Mouse (Mus musculus) heart, embryonic 10.5 days (tissue): ENCODE data around the gene Grwd1. TPM values are rescaled to one million over a fixed set of nuclear protein-coding genes. Genes with fewer than 3 reads are reported as not detected.

Experiments used
- polyA plus RNA-seq: library from polyadenylated mRNA; unstranded; fragments of >200 nt; fragmentation: Nextera tagmentation; extraction: Ambion mirVana; gene quantifications from 2 replicates; pipeline ENCODE4 v1.2.1, GENCODE M21; 2016

The Grwd1 gene
- polyA plus RNA-seq, 1 experiment from 2014 or later: 97.9 TPM

Other genes with a start within 250 kb of the Grwd1 start
- not detected in 2 replicates for gene Fgf21, start 215.5 kb downstream of the Grwd1 start, polyA plus RNA-seq
- gene Fut1, start 213.7 kb downstream of the Grwd1 start, polyA plus RNA-seq: not detected in 2 replicates
- gene Izumo1, start 209.1 kb downstream of the Grwd1 start, polyA plus RNA-seq: 0.25 and 0.49 TPM in 2 replicates
- gene Rasip1, start 203.5 kb downstream of the Grwd1 start, polyA plus RNA-seq: 17.6 and 20.5 TPM in 2 replicates
- 1.9 and 2.3 TPM in 2 replicates for gene Mamstr, start 191.0 kb downstream of the Grwd1 start, polyA plus RNA-seq
- gene Fut2, start 164.6 kb downstream of the Grwd1 start, polyA plus RNA-seq: 1.1 and 1.3 TPM in 2 replicates
- 0.13 and 0.14 TPM in 2 replicates for gene Ntn5, start 146.9 kb downstream of the Grwd1 start, polyA plus RNA-seq
- 0.51 and 0.75 TPM in 2 replicates for gene Sec1, start 136.5 kb downstream of the Grwd1 start, polyA plus RNA-seq
- gene Car11, start 131.1 kb downstream of the Grwd1 start, polyA plus RNA-seq: 3.1 and 5.1 TPM in 2 replicates
- gene Dbp, start 125.9 kb downstream of the Grwd1 start, polyA plus RNA-seq: 2.7 and 3.2 TPM in 2 replicates
- 860 and 1,046 TPM in 2 replicates for gene Rpl18, start 115.5 kb downstream of the Grwd1 start, polyA plus RNA-seq
- 24.7 and 29.3 TPM in 2 replicates for gene Sphk2, start 112.9 kb downstream of the Grwd1 start, polyA plus RNA-seq
- 0.76 and 1.2 TPM in 2 replicates for gene Fam83e, start 109.7 kb downstream of the Grwd1 start, polyA plus RNA-seq
- not detected in 2 replicates for gene Spaca4, start 105.1 kb downstream of the Grwd1 start, polyA plus RNA-seq
- gene Lmtk3, start 47.2 kb downstream of the Grwd1 start, polyA plus RNA-seq: 0.57 and 1.8 TPM in 2 replicates
- 0.46 and 0.79 TPM in 2 replicates for gene Sult2b1, start 46.3 kb downstream of the Grwd1 start, polyA plus RNA-seq
- gene Cyth2, start 16.4 kb downstream of the Grwd1 start, polyA plus RNA-seq: 99.1 and 124 TPM in 2 replicates
- gene Kcnj14, start 6.2 kb downstream of the Grwd1 start, polyA plus RNA-seq: 0.90 and 1.4 TPM in 2 replicates
- gene Kdelr1, start 41.8 kb upstream of the Grwd1 start, polyA plus RNA-seq: 44.1 and 57.5 TPM in 2 replicates
- 0.10 and 0.18 TPM in 2 replicates for gene Grin2d, start 47.4 kb upstream of the Grwd1 start, polyA plus RNA-seq
- 0.99 and 1.5 TPM in 2 replicates for gene Syngr4, start 65.8 kb upstream of the Grwd1 start, polyA plus RNA-seq
- gene Tmem143, start 66.0 kb upstream of the Grwd1 start, polyA plus RNA-seq: 5.8 and 6.5 TPM in 2 replicates
- 45.0 and 46.1 TPM in 2 replicates for gene Emp3, start 90.5 kb upstream of the Grwd1 start, polyA plus RNA-seq
- 3.2 and 3.3 TPM in 2 replicates for gene Ccdc114, start 93.1 kb upstream of the Grwd1 start, polyA plus RNA-seq
- 0.02 and 1.3 TPM in 2 replicates for gene Abcc6, start 199.4 kb upstream of the Grwd1 start, polyA plus RNA-seq
- 44.2 and 45.3 TPM in 2 replicates for gene Nomo1, start 202.8 kb upstream of the Grwd1 start, polyA plus RNA-seq